Mouse (Mus musculus) G1E (cell line): ENCODE data around the gene Inha.

Experiments
- CTCF ChIP-seq: IDR thresholded peaks from 2 replicates; pipeline ENCODE4 v1.5.1; 2012; ENCODE audit warnings: low read depth, low read length, inconsistent platforms, mixed read lengths
- GATA1 ChIP-seq: IDR thresholded peaks from 2 replicates; pipeline ENCODE4 v1.6.1; 2012; ENCODE audit warnings: borderline replicate concordance, low read length, inconsistent platforms, mixed read lengths
- POLR2AphosphoS5 ChIP-seq: IDR thresholded peaks from 2 replicates; pipeline ENCODE4 v1.6.1; 2012; ENCODE audit warnings: low read depth, low read length, inconsistent platforms; ENCODE audit not compliant: insufficient replicate concordance

DNA sequence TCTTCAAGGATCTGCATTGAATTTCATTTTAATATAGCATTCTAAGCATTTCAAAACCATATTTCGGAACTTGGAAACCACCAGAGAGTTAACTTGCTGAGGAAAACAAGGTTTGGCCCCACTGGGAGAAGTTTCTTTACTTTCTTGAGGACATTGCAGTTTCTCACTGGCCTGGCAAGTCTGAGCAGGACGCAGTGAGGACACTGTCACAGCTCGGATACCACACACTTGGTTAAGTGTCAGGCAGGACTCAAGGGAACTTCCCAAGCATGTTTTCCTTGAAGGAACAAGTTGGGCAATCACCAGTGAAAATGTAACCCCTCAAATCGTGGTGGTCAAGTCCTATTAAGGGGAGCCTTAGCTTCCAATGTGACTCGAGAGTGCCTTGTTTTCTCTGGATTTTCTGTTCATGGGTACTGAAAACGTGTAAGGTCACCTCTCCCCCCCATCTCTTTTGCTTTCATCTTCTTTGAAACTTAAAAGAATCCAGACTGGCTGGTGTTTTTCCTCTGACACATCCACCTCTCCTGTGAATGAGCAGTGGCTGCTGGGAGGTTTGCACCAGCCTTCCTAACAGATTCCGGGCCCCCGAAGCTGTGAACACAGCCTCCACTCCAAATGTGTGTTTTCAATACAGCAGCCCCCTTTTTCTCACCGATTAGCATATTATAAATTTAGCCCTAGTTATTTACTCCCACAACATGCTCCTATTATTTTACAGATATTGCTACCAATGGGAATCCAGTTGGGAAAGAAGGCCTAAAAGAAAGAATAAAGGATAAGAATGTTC is 2.4 kb upstream of the Inha start:
- TF ChIP-seq CTCF (no peak), GATA1 (no peak), POLR2AphosphoS5 (no peak)
